Mouse (Mus musculus) liver, adult 2 months (tissue): Measurements from ENCODE around the gene Shkbp1. TPM values are rescaled to one million over a fixed set of nuclear protein-coding genes. Genes with fewer than 3 reads are reported as not detected.
A peak's percentile ranks its signal among the peaks of the same experiment; 100 is the strongest.

Experiments used
- DNase-seq: peaks from one replicate; pipeline ENCODE4 v3.0.0-alpha.2; 2011; ENCODE audit warnings: low read depth, low spot score; ENCODE audit errors: extremely low read depth
- H3K27ac ChIP-seq: fragments of 200-500 bp; replicated peaks from 2 replicates; pipeline ENCODE4 v1.5.1; 2012; ENCODE audit warnings: low read depth, mild to moderate bottlenecking, control low read depth, inconsistent platforms, low read length; ENCODE audit not compliant: insufficient read depth
- H3K27me3 ChIP-seq: fragments of 200-500 bp; 2 replicates; pipeline ENCODE4 v1.6.1; 2012; ENCODE audit warnings: mild to moderate bottlenecking, moderate library complexity, low read length, inconsistent platforms; ENCODE audit not compliant: control insufficient read depth, insufficient read depth
- H3K36me3 ChIP-seq: fragments of 200-500 bp; 2 replicates; pipeline ENCODE4 v1.6.1; 2012; ENCODE audit warnings: low read length, inconsistent platforms; ENCODE audit not compliant: control insufficient read depth, insufficient read depth
- H3K4me1 ChIP-seq: fragments of 200-500 bp; 2 replicates; pipeline ENCODE4 v1.6.1; 2011; ENCODE audit warnings: low read length; ENCODE audit not compliant: control insufficient read depth, insufficient read depth
- H3K4me3 ChIP-seq: fragments of 200-500 bp; 2 replicates; pipeline ENCODE4 v1.5.1; 2011; ENCODE audit warnings: low read depth, mild to moderate bottlenecking, control low read depth, low read length, moderate library complexity; ENCODE audit not compliant: insufficient read depth
- H3K79me2 ChIP-seq: fragments of 200-500 bp; 2 replicates; pipeline ENCODE4 v1.6.1; 2012; ENCODE audit warnings: inconsistent platforms, mild to moderate bottlenecking, low read length, moderate library complexity; ENCODE audit not compliant: control insufficient read depth, insufficient read depth
- H3K9ac ChIP-seq: fragments of 200-500 bp; 2 replicates; pipeline ENCODE4 v1.6.1; 2012; ENCODE audit warnings: low read depth, mild to moderate bottlenecking, control low read depth, inconsistent platforms, low read length
- CTCF ChIP-seq: fragments of 200-500 bp; IDR thresholded peaks from 2 replicates; pipeline ENCODE4 v1.5.1; 2011; ENCODE audit warnings: low read depth, low read length, control low read depth
- POLR2A ChIP-seq: fragments of 200-500 bp; IDR thresholded peaks from 2 replicates; pipeline ENCODE4 v1.6.1; 2011; ENCODE audit warnings: low read length, control low read depth; ENCODE audit not compliant: insufficient read depth; ENCODE audit errors: extremely low read depth
- WGBS: fragments of 180-500 bp; shearing (Covaris S2); methylation state at CpG from one replicate; pipeline ENCODE4 v1.1.7; 2018; 5-methylcytosine and 5-hydroxymethylcytosine counted together
- polyA plus RNA-seq: library from polyadenylated mRNA; depleted of rRNA; stranded (reverse); fragments of >200 nt; gene quantifications from 2 replicates; pipeline ENCODE4 v1.2.3, GENCODE M21; 2012
- total RNA-seq: library from RNA; depleted of rRNA; stranded (reverse); fragments of >200 nt; gene quantifications from 2 replicates; pipeline ENCODE4 v1.2.3, GENCODE M21; 2014

Gene Shkbp1
- total and polyA plus RNA-seq, 2 experiments = 3.6 to 23.9 TPM

- Histone ChIP-seq H3K4me1 (0 out of 2 replicates have a peak, but pooled peaks cover 4% of the 10 kb centered on the region), H3K27me3 (no peaks in the 10 kb centered on the region), H3K4me3 (peak within 1 kb of the TSS; percentile 60), H3K9ac (peak within 1 kb of the TSS; percentile 56), H3K36me3 (no peaks in the 10 kb centered on the region), H3K27ac (peak within 1 kb of the TSS; percentile 62), H3K79me2 (no peaks in the 10 kb centered on the region)
- DNase-seq = peak; percentile 22
- 0 out of 2 replicates have a peak, but pooled peaks have one; percentile 12 for TF ChIP-seq POLR2A
- no peak for TF ChIP-seq CTCF
- 26% methylated on average over 27 of the region's 27 CpGs for WGBS
Observed at GRCm38 (mm10) chr7:27356861-27357594, 1.2 kb upstream of the Shkbp1 start, which contains the start of gene Gm20479. Gene Gm20479 (minus strand): TSS chr7:27357419.

- H3K4me3 ChIP-seq = peak overlapping the region; percentile 55
- 3% methylated on average over 16 of the region's 16 CpGs for WGBS
- 0 out of 2 replicates have a peak, but pooled peaks cover 4% of the 10 kb centered on the region for H3K4me1 ChIP-seq
- H3K9ac ChIP-seq = peak overlapping the region; percentile 42
- peak overlapping the region; percentile 62 for H3K27ac ChIP-seq
- H3K27me3 ChIP-seq = no peaks in the 10 kb centered on the region
- no peaks in the 10 kb centered on the region for H3K79me2 ChIP-seq
- no peak for DNase-seq
- H3K36me3 ChIP-seq = no peaks in the 10 kb centered on the region
- TF ChIP-seq POLR2A (no peak), CTCF (no peak)
Observed at GRCm38 (mm10) chr7:27356248-27356647, 429 bp upstream of the Shkbp1 start.

DNA sequence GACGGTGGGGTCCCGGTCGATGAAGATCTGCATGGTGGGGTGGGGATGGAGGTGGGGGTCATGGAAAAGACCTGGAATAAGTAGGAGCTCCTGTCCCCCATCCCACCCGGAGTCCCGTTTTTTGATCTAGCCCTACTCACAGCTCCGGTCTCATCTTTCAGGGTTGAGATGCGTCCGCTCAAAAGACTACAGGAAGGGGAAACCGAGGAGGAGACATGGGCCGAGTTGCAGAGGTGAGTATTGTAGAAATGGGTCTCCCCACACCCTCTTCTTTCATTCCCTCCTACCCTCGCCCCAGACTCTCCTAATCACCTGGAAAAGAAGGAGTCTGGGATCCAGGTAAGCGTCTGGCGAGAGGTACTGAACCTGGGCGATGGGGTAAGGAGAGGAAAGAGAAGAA lies 558 bp downstream of the Shkbp1 start:
- H3K4me3 ChIP-seq = peak overlapping the region; percentile 86
- H3K36me3 ChIP-seq = no peaks in the 10 kb centered on the region
- TF ChIP-seq CTCF = no peak
- no peak for TF ChIP-seq POLR2A
- 0 out of 2 replicates have a peak, but pooled peaks cover 4% of the 10 kb centered on the region for H3K4me1 ChIP-seq
- H3K27me3 ChIP-seq = no peaks in the 10 kb centered on the region
- no peaks in the 10 kb centered on the region for H3K79me2 ChIP-seq
- DNase-seq = no peak
- H3K27ac ChIP-seq = no peak overlapping the region
- WGBS = 19% methylated on average over 14 of the region's 14 CpGs
- H3K9ac ChIP-seq = peak overlapping the region; percentile 66

DNA sequence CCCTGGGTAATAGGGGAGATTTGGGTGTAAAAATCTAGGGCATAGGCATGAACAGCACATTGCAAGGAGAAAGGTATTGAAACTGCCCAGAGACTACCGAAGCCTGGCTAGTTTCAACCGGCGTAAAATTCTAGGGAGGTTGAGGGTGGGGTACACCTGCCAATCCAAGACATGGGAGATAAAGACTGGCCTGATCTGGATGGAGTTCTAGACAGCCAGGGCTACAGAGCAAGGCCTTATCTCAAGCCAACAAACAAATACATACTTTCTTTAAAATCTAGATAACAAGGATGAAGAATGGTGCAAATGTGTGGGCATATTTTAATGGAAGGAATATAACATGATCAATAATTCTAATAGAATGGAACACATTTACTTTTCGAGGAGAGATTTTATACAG lies 1.0 kb downstream of the Shkbp1 start:
- Histone ChIP-seq H3K9ac (no peak overlapping the region), H3K27ac (no peak overlapping the region), H3K36me3 (no peaks in the 10 kb centered on the region), H3K79me2 (no peaks in the 10 kb centered on the region), H3K4me1 (0 out of 2 replicates have a peak, but pooled peaks cover 4% of the 10 kb centered on the region), H3K27me3 (no peaks in the 10 kb centered on the region), H3K4me3 (no peak overlapping the region)
- WGBS = 68% methylated on average over 4 of the region's 4 CpGs
- no peak for DNase-seq
- TF ChIP-seq CTCF (no peak), POLR2A (no peak)

DNA sequence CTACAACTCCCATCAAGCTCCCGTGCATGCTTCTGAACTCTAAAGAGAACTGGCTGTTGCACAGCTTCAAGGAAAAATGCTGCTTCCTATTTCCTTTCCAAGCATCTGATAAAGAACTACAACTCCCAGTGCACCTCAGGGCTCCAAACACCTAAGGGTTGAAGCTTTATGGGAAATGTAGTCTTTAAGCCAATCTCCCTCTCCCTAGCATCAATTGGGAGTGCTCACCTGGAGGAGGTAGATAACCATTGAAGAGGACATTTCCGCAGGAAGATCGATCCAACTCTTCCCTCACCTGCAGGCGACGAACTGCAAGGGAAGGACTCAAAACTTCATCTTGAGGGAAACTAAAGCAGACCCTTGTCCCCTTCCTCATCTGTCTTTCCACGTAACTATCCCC lies 1.7 kb downstream of the Shkbp1 start:
- no peak overlapping the region for H3K9ac ChIP-seq
- no peaks in the 10 kb centered on the region for H3K79me2 ChIP-seq
- H3K36me3 ChIP-seq = no peaks in the 10 kb centered on the region
- H3K4me3 ChIP-seq = no peak overlapping the region
- no peaks in the 10 kb centered on the region for H3K27me3 ChIP-seq
- TF ChIP-seq CTCF (no peak), POLR2A (no peak)
- H3K27ac ChIP-seq = no peak overlapping the region
- 0 out of 2 replicates have a peak, but pooled peaks cover 4% of the 10 kb centered on the region for H3K4me1 ChIP-seq
- 34% methylated on average over 6 of the region's 6 CpGs for WGBS
- peak; percentile 67 for DNase-seq

GRCm38 (mm10) chr7:27345444-27345843 lies 10.4 kb downstream of the Shkbp1 start:
- no peak for DNase-seq
- no peaks in the 10 kb centered on the region for H3K27me3 ChIP-seq
- WGBS = 50% methylated on average over 6 of the region's 6 CpGs
- H3K9ac ChIP-seq = no peak overlapping the region
- no peaks in the 10 kb centered on the region for H3K79me2 ChIP-seq
- no peaks in the 10 kb centered on the region for H3K36me3 ChIP-seq
- H3K4me1 ChIP-seq = no peaks in the 10 kb centered on the region
- TF ChIP-seq POLR2A (no peak), CTCF (no peak)
- no peak overlapping the region for H3K4me3 ChIP-seq
- no peak overlapping the region for H3K27ac ChIP-seq
